Mouse (Mus musculus): ENCODE results near the gene Ccdc117. TPM values are rescaled to one million over a fixed set of nuclear protein-coding genes. Genes with fewer than 3 reads are reported as not detected.
A peak's percentile ranks its signal among the peaks of the same experiment; 100 is the strongest.

The Ccdc117 gene
- 9.7 and 12.5 TPM in 2 replicates for total RNA-seq (2014; rRNA removed; ENCODE audit: low replicate concordance)
- 7.3 and 8.2 TPM in 2 replicates for polyA plus RNA-seq (2015; fragmentation: Nextera tagmentation; extraction: Ambion mirVana)

DNA sequence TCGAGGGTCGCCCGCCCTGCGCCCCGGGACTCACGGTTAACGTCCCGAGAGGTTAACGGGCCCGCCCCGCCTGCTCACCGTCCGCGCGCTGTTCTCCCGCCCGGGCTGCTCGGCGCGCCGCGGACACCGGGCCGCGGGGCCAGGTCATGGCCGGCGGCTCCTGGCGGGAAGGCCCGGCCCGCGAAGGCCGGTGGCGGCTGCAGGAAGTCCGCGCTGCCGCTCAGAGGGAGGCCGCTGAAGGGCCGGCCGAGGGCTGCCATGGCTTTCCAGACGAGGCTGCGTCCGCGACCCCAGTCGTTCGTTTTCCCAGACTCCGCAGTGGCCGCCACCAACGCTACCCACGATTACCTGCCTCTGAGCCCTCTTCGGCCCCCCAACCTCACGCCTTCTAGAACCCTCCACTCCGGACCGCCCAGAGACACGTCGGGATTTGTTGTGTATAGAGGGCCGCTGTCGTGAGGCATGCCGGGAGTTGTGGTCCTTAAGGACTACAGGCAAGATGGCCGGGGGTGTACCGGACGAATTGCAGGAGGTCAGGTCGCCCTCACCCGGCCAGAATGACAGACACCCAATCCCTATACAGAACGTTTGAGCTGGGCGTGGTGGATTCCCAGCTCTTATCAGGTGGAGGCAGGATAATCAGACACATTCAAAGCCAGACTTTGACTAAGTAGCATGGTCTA, at the start of gene Ccdc117:
Gene Ccdc117 (minus strand): TSS at position 389 of the 683 bp plus-strand sequence.
- DNase-seq (ENCODE audit: low spot score), result peak; percentile 96
- peak within 1 kb of the TSS; percentile 82 for H3K9ac ChIP-seq (replicated peaks; ENCODE audit: low read depth, low read length)
- under 1% methylated on average over 58 of the region's 65 CpGs for WGBS
- H3K4me2 ChIP-seq (ENCODE audit: low read depth, low read length), result peak within 1 kb of the TSS; percentile 92
- peak within 1 kb of the TSS; percentile 81 for H3K4me3 ChIP-seq (ENCODE audit: low read depth, low read length)
- TF ChIP-seq CTCF (IDR thresholded peaks at IDR 0.05; ENCODE audit: low read depth), result peak; percentile 34
- no peak for TF ChIP-seq EP300 (IDR thresholded peaks at IDR 0.05; ENCODE audit: low read depth)
- peaks cover 4% of the 10 kb centered on the region; the same call in 1 of the 2 replicates for H3K4me1 ChIP-seq (ENCODE audit: control insufficient read depth, insufficient read depth)
- H3K27me3 ChIP-seq (ENCODE audit: control insufficient read depth, insufficient read depth, low read length), result no peaks in the 10 kb centered on the region
- peaks cover 9% of the 10 kb centered on the region; the same call in 1 of the 2 replicates for H3K36me3 ChIP-seq (replicated peaks; ENCODE audit: control insufficient read depth, insufficient read depth, low read length)
- peak within 1 kb of the TSS; percentile 89 for H3K27ac ChIP-seq (ENCODE audit: low read depth)
- ATAC-seq (ENCODE audit: insufficient read depth, low read depth), result peak; percentile 99
- H3K9me3 ChIP-seq (replicated peaks; ENCODE audit: control insufficient read depth, low read length), result no peaks in the 10 kb centered on the region

DNA sequence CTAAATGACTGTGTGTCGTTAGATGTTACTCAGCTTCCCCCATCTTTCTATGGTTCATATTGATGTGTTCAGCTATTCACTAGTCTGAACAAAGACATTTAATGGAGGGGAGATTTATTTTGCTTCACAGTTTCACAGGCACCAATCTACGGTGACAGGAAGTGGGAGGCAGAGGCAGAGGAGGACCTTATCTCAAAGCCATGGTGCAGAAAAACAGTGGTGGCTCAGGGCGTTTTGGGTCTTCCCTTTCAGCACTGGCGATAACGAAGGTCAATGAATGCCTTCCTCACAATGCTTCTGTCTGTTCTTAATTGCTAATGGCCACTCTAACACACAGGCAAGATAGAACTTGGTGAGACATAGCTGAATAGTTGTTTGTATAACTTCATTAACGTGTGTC, 33.1 kb upstream of the Ccdc117 start:
- Histone ChIP-seq H3K27ac (ENCODE audit: low read depth) (no peak overlapping the region), H3K27me3 (ENCODE audit: control insufficient read depth, insufficient read depth, low read length) (no peaks in the 10 kb centered on the region), H3K4me1 (ENCODE audit: control insufficient read depth, insufficient read depth) (no peaks in the 10 kb centered on the region), H3K9me3 (replicated peaks; ENCODE audit: control insufficient read depth, low read length) (no peaks in the 10 kb centered on the region), H3K9ac (replicated peaks; ENCODE audit: low read depth, low read length) (no peak overlapping the region), H3K4me3 (ENCODE audit: low read depth, low read length) (no peak overlapping the region), H3K36me3 (replicated peaks; ENCODE audit: control insufficient read depth, insufficient read depth, low read length) (no peaks in the 10 kb centered on the region), H3K4me2 (ENCODE audit: low read depth, low read length) (no peak overlapping the region)
- ATAC-seq (ENCODE audit: insufficient read depth, low read depth), result no peak
- no peak for DNase-seq (ENCODE audit: low spot score)
- no peak for TF ChIP-seq CTCF (IDR thresholded peaks at IDR 0.05; ENCODE audit: low read depth)
- no peak for TF ChIP-seq EP300 (IDR thresholded peaks at IDR 0.05; ENCODE audit: low read depth)
- WGBS, result 44% methylated on average over 6 of the region's 6 CpGs

DNA sequence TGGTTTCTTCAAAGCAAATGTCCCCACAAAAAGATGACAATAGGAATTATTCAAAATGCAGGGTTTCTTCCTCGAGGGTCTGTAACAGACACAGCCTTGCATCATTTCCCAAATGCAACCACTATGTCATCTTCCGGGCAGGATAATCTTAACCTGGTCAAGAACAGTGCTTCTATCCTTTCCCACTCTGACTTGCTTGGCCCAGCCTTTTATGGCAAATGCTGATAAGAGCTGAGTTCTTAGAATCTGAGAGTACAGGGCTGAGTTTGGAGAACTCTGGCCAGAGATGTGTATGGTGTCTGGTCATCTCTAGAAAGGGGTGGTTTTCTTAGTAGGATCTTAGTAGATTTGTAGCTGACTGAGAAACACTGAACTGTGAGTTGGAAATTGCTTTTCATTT, 31.8 kb upstream of the Ccdc117 start:
- DNase-seq (ENCODE audit: low spot score), result no peak
- WGBS, result 45% methylated on average over 2 of the region's 2 CpGs
- ATAC-seq (ENCODE audit: insufficient read depth, low read depth), result no peak
- Histone ChIP-seq H3K4me3 (ENCODE audit: low read depth, low read length) (no peak overlapping the region), H3K9ac (replicated peaks; ENCODE audit: low read depth, low read length) (no peak overlapping the region), H3K27me3 (ENCODE audit: control insufficient read depth, insufficient read depth, low read length) (no peaks in the 10 kb centered on the region), H3K4me2 (ENCODE audit: low read depth, low read length) (no peak overlapping the region), H3K9me3 (replicated peaks; ENCODE audit: control insufficient read depth, low read length) (no peaks in the 10 kb centered on the region), H3K36me3 (replicated peaks; ENCODE audit: control insufficient read depth, insufficient read depth, low read length) (no peaks in the 10 kb centered on the region), H3K4me1 (ENCODE audit: control insufficient read depth, insufficient read depth) (no peaks in the 10 kb centered on the region), H3K27ac (ENCODE audit: low read depth) (no peak overlapping the region)
- TF ChIP-seq EP300 (IDR thresholded peaks at IDR 0.05; ENCODE audit: low read depth) (no peak), CTCF (IDR thresholded peaks at IDR 0.05; ENCODE audit: low read depth) (no peak)

DNA sequence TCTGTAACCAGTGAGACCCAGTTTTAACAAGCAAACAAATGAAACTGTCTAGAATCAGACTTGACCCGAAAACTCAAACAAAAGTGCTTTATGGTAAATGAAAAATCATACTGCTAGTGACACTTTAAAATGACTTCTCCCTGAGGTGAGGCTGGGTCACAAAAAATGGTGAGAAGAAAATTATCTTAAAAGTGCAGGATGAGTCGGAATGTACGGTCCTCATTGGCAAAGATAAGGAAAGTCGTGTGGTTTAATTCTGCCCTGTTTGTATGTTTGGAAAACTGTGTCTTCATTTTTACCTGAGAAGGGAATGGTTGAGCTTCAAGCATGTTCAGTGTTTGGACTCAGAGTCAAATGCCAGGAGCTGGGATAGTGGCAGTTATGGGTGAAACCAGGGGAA, 29.9 kb upstream of the Ccdc117 start:
- Histone ChIP-seq H3K27me3 (ENCODE audit: control insufficient read depth, insufficient read depth, low read length) (no peaks in the 10 kb centered on the region), H3K36me3 (replicated peaks; ENCODE audit: control insufficient read depth, insufficient read depth, low read length) (no peaks in the 10 kb centered on the region), H3K4me1 (ENCODE audit: control insufficient read depth, insufficient read depth) (no peaks in the 10 kb centered on the region), H3K9ac (replicated peaks; ENCODE audit: low read depth, low read length) (no peak overlapping the region), H3K4me2 (ENCODE audit: low read depth, low read length) (no peak overlapping the region), H3K9me3 (replicated peaks; ENCODE audit: control insufficient read depth, low read length) (no peaks in the 10 kb centered on the region), H3K4me3 (ENCODE audit: low read depth, low read length) (no peak overlapping the region), H3K27ac (ENCODE audit: low read depth) (no peak overlapping the region)
- ATAC-seq (ENCODE audit: insufficient read depth, low read depth) (no peak), DNase-seq (ENCODE audit: low spot score) (no peak)
- TF ChIP-seq EP300 (IDR thresholded peaks at IDR 0.05; ENCODE audit: low read depth) (no peak), CTCF (IDR thresholded peaks at IDR 0.05; ENCODE audit: low read depth) (no peak)
- WGBS, result 66% methylated on average over 4 of the region's 4 CpGs

DNA sequence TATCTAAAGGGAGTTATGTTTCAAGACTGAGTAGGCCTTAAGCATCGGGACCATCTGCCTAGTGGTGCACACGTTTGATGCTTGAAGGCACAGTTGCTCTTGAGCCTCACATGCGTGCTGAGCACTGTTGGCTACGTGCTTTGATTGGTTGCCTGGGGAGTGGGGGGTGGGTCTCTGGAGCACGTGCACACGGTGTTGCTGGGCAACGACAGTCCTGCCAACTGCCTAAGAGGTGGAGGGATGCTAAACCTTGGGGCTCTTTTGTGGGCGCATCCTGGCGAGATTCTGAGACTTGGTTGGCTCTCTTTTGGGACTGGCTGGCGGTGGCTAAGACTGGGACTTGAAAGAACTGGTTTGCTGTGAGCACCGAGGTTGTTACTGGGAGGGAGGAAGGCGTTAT, 27.5 kb upstream of the Ccdc117 start, which contains the start of gene Ankrd36:
Gene Ankrd36 (plus strand): TSS at position 211 of the 400 bp plus-strand sequence.
- Histone ChIP-seq H3K27ac (ENCODE audit: low read depth) (no peak within 1 kb of the TSS), H3K9me3 (replicated peaks; ENCODE audit: control insufficient read depth, low read length) (no peaks in the 10 kb centered on the region), H3K27me3 (ENCODE audit: control insufficient read depth, insufficient read depth, low read length) (no peaks in the 10 kb centered on the region), H3K9ac (replicated peaks; ENCODE audit: low read depth, low read length) (no peak within 1 kb of the TSS), H3K4me3 (ENCODE audit: low read depth, low read length) (no peak within 1 kb of the TSS), H3K4me2 (ENCODE audit: low read depth, low read length) (no peak within 1 kb of the TSS), H3K4me1 (ENCODE audit: control insufficient read depth, insufficient read depth) (no peaks in the 10 kb centered on the region), H3K36me3 (replicated peaks; ENCODE audit: control insufficient read depth, insufficient read depth, low read length) (no peaks in the 10 kb centered on the region)
- no peak for ATAC-seq (ENCODE audit: insufficient read depth, low read depth)
- TF ChIP-seq EP300 (IDR thresholded peaks at IDR 0.05; ENCODE audit: low read depth), result no peak
- no peak for TF ChIP-seq CTCF (IDR thresholded peaks at IDR 0.05; ENCODE audit: low read depth)
- no peak for DNase-seq (ENCODE audit: low spot score)
- WGBS, result 84% methylated on average over 12 of the region's 12 CpGs

Data from heart, postnatal 0 days (tissue).